Mouse (Mus musculus) embryo, embryonic 9.5 days (tissue): Measurements from ENCODE around the gene Myt1.
"Not testable (repeated sequence)": the region's sequence is repeated elsewhere in the genome, so short reads cannot be mapped to it uniquely, and the experiment has no call there.

Experiments used
- DNase-seq: peaks from one replicate; pipeline ENCODE4 v3.0.0-alpha.2; 2017; ENCODE audit errors: extremely low spot score

Myt1 gene

GRCm38 (mm10) chr2:181777715-181778114 is 14.6 kb downstream of the Myt1 start:
- no peak for DNase-seq

GRCm38 (mm10) chr2:181781421-181781820 is 18.3 kb downstream of the Myt1 start:
- no peak for DNase-seq

- no peak for DNase-seq
These were observed 24.7 kb downstream of the Myt1 start for GRCm38 (mm10) chr2:181787852-181788251.

GRCm38 (mm10) chr2:181789396-181789795 is 26.3 kb downstream of the Myt1 start:
- DNase-seq, result no peak

GRCm38 (mm10) chr2:181793186-181793585 is 30.1 kb downstream of the Myt1 start:
- not testable (repeated sequence) for DNase-seq

- no peak for DNase-seq
These were observed 32.6 kb downstream of the Myt1 start for GRCm38 (mm10) chr2:181795641-181796130.

- no peak for DNase-seq
These were observed 34.5 kb downstream of the Myt1 start for GRCm38 (mm10) chr2:181797672-181798071.

GRCm38 (mm10) chr2:181829032-181829650 is 66.0 kb downstream of the Myt1 start:
- no peak for DNase-seq

- no peak for DNase-seq
These were observed 69.6 kb downstream of the Myt1 start for GRCm38 (mm10) chr2:181832745-181833144.

GRCm38 (mm10) chr2:181837372-181838292 is 74.5 kb downstream of the Myt1 start, which contains the start of gene Pcmtd2:
TSS of gene Pcmtd2 (plus strand) at chr2:181837854.
- DNase-seq, result peak; percentile 86

GRCm38 (mm10) chr2:181838293-181838680 is 75.2 kb downstream of the Myt1 start:
- DNase-seq, result no peak

GRCm38 (mm10) chr2:181845709-181846394 is 82.7 kb downstream of the Myt1 start:
- no peak for DNase-seq

GRCm38 (mm10) chr2:181863791-181864535 is 100.8 kb downstream of the Myt1 start, which contains the start of gene Polr3k:
TSS of gene Polr3k (plus strand) at chr2:181864337.
- peak; percentile 91 for DNase-seq

GRCm38 (mm10) chr2:181864536-181864860 is 101.4 kb downstream of the Myt1 start:
- DNase-seq, result no peak

GRCm38 (mm10) chr2:181866931-181867330 is 103.8 kb downstream of the Myt1 start:
- DNase-seq, result peak; percentile 56

- DNase-seq, result no peak
These were observed 107.9 kb downstream of the Myt1 start for GRCm38 (mm10) chr2:181871039-181871438.
